Mouse (Mus musculus) liver, embryonic 12.5 days (tissue): Measurements from ENCODE around the gene Cxcl17. TPM values are rescaled to one million over a fixed set of nuclear protein-coding genes. Genes with fewer than 3 reads are reported as not detected.
"Not testable (repeated sequence)": the region's sequence is repeated elsewhere in the genome, so short reads cannot be mapped to it uniquely, and the experiment has no call there.

Experiments
- ATAC-seq: fragments of 200-750 bp; cut with Nextera tagmentation; 2 replicates; pipeline ENCODE4 v1.8.0; 2017; ENCODE audit warnings: moderate number of reproducible peaks, mild to moderate bottlenecking, moderate library complexity
- H3K27ac ChIP-seq: fragments of 300-500 bp; sonication (generic); 2 replicates; pipeline ENCODE4 v1.5.1; 2016; ENCODE audit warnings: mild to moderate bottlenecking
- H3K27me3 ChIP-seq: fragments of 300-500 bp; sonication (generic); replicated peaks from 2 replicates; pipeline ENCODE4 v1.6.1; 2016; ENCODE audit warnings: mild to moderate bottlenecking, moderate library complexity
- H3K36me3 ChIP-seq: fragments of 300-500 bp; sonication (generic); 2 replicates; pipeline ENCODE4 v1.6.1; 2016; ENCODE audit warnings: mild to moderate bottlenecking, moderate library complexity
- H3K4me1 ChIP-seq: fragments of 300-500 bp; sonication (generic); 2 replicates; pipeline ENCODE4 v1.6.1; 2016
- H3K4me2 ChIP-seq: fragments of 300-500 bp; sonication (generic); 2 replicates; pipeline ENCODE4 v1.6.1; 2016; ENCODE audit warnings: mild to moderate bottlenecking, moderate library complexity
- H3K4me3 ChIP-seq: fragments of 300-500 bp; sonication (generic); 2 replicates; pipeline ENCODE4 v1.5.1; 2016; ENCODE audit warnings: mild to moderate bottlenecking, moderate library complexity
- H3K9ac ChIP-seq: fragments of 300-500 bp; sonication (generic); 2 replicates; pipeline ENCODE4 v1.6.1; 2016; ENCODE audit warnings: mild to moderate bottlenecking, moderate library complexity
- H3K9me3 ChIP-seq: fragments of 300-500 bp; sonication (generic); replicated peaks from 2 replicates; pipeline ENCODE4 v1.6.1; 2016; ENCODE audit warnings: mild to moderate bottlenecking, moderate library complexity
- WGBS: fragments of 180-500 bp; shearing (Covaris S2); methylation state at CpG from one replicate; pipeline ENCODE4 v1.1.7; 2016; ENCODE audit not compliant: insufficient replicate concordance; 5-methylcytosine and 5-hydroxymethylcytosine counted together
- polyA plus RNA-seq: library from polyadenylated mRNA; unstranded; fragments of >200 nt; fragmentation: Nextera tagmentation; extraction: Ambion mirVana; gene quantifications from 2 replicates; pipeline ENCODE4 v1.2.1, GENCODE M21; 2016

Gene Cxcl17
- polyA plus RNA-seq, 1 experiment from 2014 or later = not detected

DNA sequence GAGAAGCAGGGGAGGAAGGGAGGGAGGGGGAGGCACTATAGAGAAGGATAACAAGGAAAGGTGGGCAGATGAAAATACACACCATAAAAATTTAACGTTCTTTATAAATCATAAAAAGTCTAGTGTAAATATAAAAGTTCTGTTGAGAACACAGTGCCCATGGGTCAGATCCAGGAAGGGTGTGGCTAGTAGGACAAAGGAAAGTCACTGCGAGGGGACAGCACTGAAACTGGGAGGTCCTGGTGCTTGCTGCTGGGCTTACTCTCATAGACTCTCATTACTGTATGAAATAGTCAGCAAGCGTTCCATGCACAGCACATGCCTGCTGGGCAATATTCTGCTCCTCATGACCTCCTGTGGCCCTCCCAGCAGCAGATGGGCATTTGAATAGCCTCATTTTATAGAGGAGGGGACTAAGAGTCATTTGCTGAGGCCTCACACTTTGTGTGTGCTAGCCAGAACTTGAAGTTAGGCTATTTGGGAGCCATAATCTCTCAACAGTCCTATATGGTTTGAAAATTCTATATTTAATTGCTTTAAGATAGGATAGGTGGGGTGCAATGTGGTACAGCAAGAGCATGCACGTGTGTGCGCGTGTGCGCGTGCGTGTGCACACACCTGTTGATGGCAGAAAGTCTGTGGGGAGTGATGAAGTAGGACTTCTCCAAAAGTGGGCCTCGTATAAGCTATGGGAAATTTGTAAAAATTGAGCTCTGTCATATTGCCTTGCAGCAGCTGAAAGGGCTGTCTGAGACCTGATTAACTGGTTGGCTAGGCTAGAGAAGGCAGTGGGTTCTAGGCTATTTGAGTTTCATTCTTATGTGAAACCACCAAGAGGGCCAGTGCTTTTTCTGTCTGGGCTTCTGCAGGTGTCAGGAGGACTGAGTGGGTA, 22.2 kb upstream of the Cxcl17 start:
- no peaks in the 10 kb centered on the region for H3K27me3 ChIP-seq
- 77% methylated on average over 10 of the region's 10 CpGs for WGBS
- no peak overlapping the region for H3K9ac ChIP-seq
- H3K4me3 ChIP-seq = no peak overlapping the region
- H3K4me2 ChIP-seq = no peak overlapping the region
- no peak for ATAC-seq
- no peak overlapping the region for H3K27ac ChIP-seq
- peaks cover 5% of the 10 kb centered on the region; the same call in 1 of the 2 replicates for H3K4me1 ChIP-seq
- H3K36me3 ChIP-seq = no peaks in the 10 kb centered on the region
- H3K9me3 ChIP-seq = no peaks in the 10 kb centered on the region

DNA sequence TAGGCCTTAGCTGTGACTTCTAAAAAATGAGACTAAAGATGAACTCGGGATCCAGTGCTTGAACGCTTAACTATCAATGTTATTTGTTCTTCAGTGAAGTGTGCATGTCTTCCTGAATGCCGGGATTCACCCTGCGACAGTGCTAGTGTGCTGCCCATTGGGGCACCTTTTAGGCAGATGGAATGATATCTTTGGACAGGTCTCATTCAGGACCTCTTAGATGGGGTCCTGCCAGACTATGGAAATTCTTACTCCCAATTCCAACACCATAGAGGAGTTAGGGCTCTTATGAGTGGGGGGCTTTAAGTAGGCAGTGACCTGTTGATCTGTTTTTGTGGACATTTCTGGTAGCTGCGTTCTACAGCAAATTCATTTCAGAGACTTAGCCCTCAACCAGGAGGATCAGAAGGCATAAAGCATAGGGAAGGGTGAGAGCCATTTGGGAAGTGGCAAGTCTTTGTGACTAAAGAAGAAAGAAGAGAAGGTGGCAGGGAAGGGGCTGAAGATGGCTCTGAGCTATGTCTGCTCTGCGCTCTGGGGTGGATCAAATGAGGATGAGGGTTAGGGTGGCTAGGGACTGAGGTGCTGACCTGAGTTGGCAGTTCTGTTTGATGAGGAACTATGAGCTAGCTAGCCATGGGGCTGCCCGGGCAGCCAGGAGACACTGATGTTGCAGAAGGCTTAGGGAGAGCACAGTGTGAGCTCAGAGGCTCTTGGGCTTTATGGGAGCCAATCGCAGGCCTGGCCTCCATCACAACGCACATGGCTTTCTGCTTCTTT, 21.3 kb upstream of the Cxcl17 start:
- WGBS = 75% methylated on average over 9 of the region's 9 CpGs
- H3K36me3 ChIP-seq = no peaks in the 10 kb centered on the region
- H3K27ac ChIP-seq = no peak overlapping the region
- H3K4me1 ChIP-seq = peaks cover 5% of the 10 kb centered on the region; the same call in 1 of the 2 replicates
- no peaks in the 10 kb centered on the region for H3K9me3 ChIP-seq
- H3K4me2 ChIP-seq = no peak overlapping the region
- no peak for ATAC-seq
- H3K4me3 ChIP-seq = no peak overlapping the region
- H3K9ac ChIP-seq = no peak overlapping the region
- no peaks in the 10 kb centered on the region for H3K27me3 ChIP-seq

GRCm38 (mm10) chr7:25433007-25433541, 20.4 kb upstream of the Cxcl17 start:
- Histone ChIP-seq H3K27me3 (no peaks in the 10 kb centered on the region), H3K4me3 (no peak overlapping the region), H3K36me3 (no peaks in the 10 kb centered on the region), H3K4me2 (no peak overlapping the region), H3K4me1 (peaks cover 5% of the 10 kb centered on the region; the same call in 1 of the 2 replicates), H3K9ac (no peak overlapping the region), H3K27ac (no peak overlapping the region), H3K9me3 (no peaks in the 10 kb centered on the region)
- 21% methylated on average over 5 of the region's 5 CpGs for WGBS
- ATAC-seq = no peak

GRCm38 (mm10) chr7:25432381-25432780, 19.7 kb upstream of the Cxcl17 start:
- Histone ChIP-seq H3K4me3 (no peak overlapping the region), H3K27ac (no peak overlapping the region), H3K4me1 (peaks cover 5% of the 10 kb centered on the region; the same call in 1 of the 2 replicates), H3K27me3 (no peaks in the 10 kb centered on the region), H3K9ac (no peak overlapping the region), H3K9me3 (no peaks in the 10 kb centered on the region), H3K36me3 (no peaks in the 10 kb centered on the region), H3K4me2 (no peak overlapping the region)
- WGBS = 73% methylated on average over 6 of the region's 6 CpGs
- ATAC-seq = no peak

DNA sequence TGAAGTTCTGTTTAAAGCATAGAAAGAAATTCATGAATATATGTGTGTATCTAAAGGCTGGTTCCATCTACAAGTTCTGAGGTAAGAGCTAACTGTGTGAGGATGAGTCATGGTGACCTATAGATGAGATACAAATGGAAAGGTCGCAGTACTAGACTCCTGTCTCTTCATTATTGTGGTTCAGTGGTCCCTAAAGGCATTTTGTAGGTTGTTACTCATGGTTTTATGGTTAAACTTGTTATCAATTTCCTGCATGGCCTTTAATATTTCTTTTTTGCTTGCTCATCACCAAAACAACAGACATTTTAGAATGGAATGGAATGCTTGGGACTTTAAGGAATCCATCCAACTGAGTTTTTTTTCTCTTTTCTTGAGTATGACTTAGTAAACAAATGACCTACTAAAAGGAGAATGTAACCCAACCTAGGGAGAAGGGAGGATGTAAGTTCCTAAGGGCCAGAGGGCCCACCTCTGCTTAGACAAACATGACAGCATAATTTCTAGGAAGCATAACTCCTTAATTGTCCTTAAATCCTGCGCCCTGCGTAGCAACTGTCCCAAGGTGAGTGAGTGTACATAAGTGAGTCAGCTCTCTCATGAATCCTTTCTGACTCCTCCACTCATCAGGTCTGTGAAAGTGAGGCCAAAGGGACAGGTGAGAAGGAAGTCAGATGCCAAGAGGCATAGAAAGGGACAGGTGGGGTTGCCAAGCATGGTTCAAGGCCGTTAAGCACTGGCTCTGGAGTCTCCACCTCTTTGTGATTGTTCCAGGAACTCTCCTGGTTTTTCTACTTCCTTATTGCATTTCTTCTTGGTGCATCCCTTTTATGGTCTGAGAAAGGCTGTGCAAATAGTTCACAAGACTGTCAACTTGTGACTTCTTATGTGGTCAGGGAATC, 17.4 kb upstream of the Cxcl17 start:
- WGBS = 69% methylated on average over 4 of the region's 4 CpGs
- no peak for ATAC-seq
- H3K4me3 ChIP-seq = no peak overlapping the region
- H3K9ac ChIP-seq = no peak overlapping the region
- no peaks in the 10 kb centered on the region for H3K27me3 ChIP-seq
- H3K9me3 ChIP-seq = no peaks in the 10 kb centered on the region
- peaks cover 5% of the 10 kb centered on the region; the same call in 1 of the 2 replicates for H3K4me1 ChIP-seq
- H3K36me3 ChIP-seq = no peaks in the 10 kb centered on the region
- no peak overlapping the region for H3K27ac ChIP-seq
- no peak overlapping the region for H3K4me2 ChIP-seq

DNA sequence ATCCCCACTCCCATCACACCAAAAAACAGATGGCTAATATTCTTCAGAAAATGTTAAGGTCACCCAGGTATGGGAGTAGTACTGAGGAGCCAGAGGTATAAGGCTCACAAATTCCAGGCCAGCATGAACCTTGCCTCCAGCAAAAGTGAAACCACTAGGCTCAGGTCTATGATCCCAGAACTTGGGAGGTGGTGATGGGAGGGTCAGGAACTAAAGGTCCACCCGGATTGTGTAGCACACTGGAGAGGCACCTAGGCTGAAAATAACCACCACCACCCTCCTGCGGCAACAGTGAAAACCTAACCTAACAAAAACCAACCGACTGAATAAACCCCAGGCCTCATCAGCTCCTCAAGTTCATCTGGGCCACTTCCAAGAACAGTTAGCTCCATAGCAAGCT, 15.6 kb upstream of the Cxcl17 start:
- Histone ChIP-seq H3K36me3 (no peaks in the 10 kb centered on the region), H3K9me3 (no peaks in the 10 kb centered on the region), H3K4me1 (peaks cover 5% of the 10 kb centered on the region; the same call in 1 of the 2 replicates), H3K27me3 (0 out of 2 replicates have a peak, but pooled peaks cover 2% of the 10 kb centered on the region), H3K4me3 (no peak overlapping the region), H3K4me2 (no peak overlapping the region), H3K27ac (no peak overlapping the region), H3K9ac (no peak overlapping the region)
- WGBS = 69% methylated on average over 3 of the region's 3 CpGs
- no peak for ATAC-seq

GRCm38 (mm10) chr7:25427144-25427543, 14.5 kb upstream of the Cxcl17 start:
- H3K27me3 ChIP-seq = peaks cover 13% of the 10 kb centered on the region
- no peak overlapping the region for H3K27ac ChIP-seq
- H3K4me2 ChIP-seq = no peak overlapping the region
- no peaks in the 10 kb centered on the region for H3K36me3 ChIP-seq
- no peak for ATAC-seq
- H3K9ac ChIP-seq = no peak overlapping the region
- whole genome bisulfite sequencing = 55% methylated on average over 5 of the region's 5 CpGs
- H3K9me3 ChIP-seq = no peaks in the 10 kb centered on the region
- H3K4me1 ChIP-seq = no peaks in the 10 kb centered on the region
- no peak overlapping the region for H3K4me3 ChIP-seq

GRCm38 (mm10) chr7:25426380-25426779, 13.7 kb upstream of the Cxcl17 start:
- H3K27ac ChIP-seq, H3K4me2 ChIP-seq, H3K36me3 ChIP-seq, H3K4me1 ChIP-seq, H3K9me3 ChIP-seq, ATAC-seq, H3K4me3 ChIP-seq, H3K9ac ChIP-seq: not testable (repeated sequence)
- 82% methylated on average over 4 of the region's 4 CpGs for WGBS
- H3K27me3 ChIP-seq = peaks cover 18% of the 10 kb centered on the region

GRCm38 (mm10) chr7:25424429-25424828, 11.7 kb upstream of the Cxcl17 start:
- H3K9ac ChIP-seq = no peak overlapping the region
- no peaks in the 10 kb centered on the region for H3K9me3 ChIP-seq
- H3K27me3 ChIP-seq = peaks cover 18% of the 10 kb centered on the region
- 32% methylated on average over 4 of the region's 4 CpGs for WGBS
- H3K4me2 ChIP-seq = no peak overlapping the region
- no peaks in the 10 kb centered on the region for H3K36me3 ChIP-seq
- no peaks in the 10 kb centered on the region for H3K4me1 ChIP-seq
- H3K27ac ChIP-seq = no peak overlapping the region
- no peak overlapping the region for H3K4me3 ChIP-seq
- ATAC-seq = 0 out of 2 replicates have a peak, but pooled peaks have one; percentile 5

DNA sequence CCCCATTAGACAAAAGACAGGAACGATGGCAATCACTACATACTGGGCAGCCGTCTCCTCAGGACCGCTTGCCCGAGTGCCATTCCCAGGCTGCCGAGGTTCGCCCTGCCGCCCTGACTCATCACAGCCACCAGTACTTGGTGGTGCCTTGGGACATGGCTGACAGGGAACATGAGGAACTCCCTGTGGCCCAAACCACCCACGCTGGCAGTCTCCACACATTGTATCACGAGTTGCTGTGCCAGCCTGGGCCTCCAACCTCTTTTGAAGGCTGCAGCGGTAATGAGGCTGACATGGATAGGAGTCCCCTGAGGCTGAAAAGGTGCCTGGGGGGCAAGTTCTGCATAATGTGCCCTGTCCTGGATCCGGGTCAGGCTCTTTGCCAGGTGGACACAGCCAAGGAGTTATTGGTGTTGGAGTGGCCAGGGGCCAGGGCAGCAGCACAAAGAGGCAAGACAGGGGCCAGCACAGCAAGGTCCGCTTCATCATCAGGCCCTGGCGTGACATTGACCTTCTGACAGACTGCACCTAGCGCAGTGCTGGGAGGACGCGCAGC, 9.7 kb upstream of the Cxcl17 start:
- no peak overlapping the region for H3K4me2 ChIP-seq
- no peak overlapping the region for H3K27ac ChIP-seq
- H3K4me3 ChIP-seq = no peak overlapping the region
- ATAC-seq = no peak
- no peaks in the 10 kb centered on the region for H3K36me3 ChIP-seq
- H3K9ac ChIP-seq = no peak overlapping the region
- 66% methylated on average over 16 of the region's 16 CpGs for WGBS
- no peaks in the 10 kb centered on the region for H3K9me3 ChIP-seq
- no peaks in the 10 kb centered on the region for H3K4me1 ChIP-seq
- peaks cover 18% of the 10 kb centered on the region for H3K27me3 ChIP-seq

DNA sequence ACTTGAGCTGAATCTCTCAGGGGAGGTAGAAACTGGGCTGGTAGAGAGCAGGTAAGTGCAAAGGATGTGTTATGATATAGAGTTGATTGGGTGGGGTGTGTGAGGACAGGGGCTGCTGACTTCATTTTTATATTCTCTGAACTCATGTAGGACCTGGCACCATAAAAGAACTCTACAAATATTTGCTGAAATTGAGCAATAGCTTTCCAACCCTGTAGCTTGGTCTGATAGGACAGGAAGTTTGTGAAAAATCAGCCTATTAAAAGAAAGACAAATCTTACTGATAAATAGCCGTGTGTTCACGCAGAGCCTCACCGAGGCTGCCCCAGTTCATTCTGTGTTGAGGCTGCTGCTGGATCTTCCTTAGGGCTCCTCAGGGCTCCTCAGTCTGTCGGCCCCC, 7.3 kb upstream of the Cxcl17 start:
- Histone ChIP-seq H3K27ac (no peak overlapping the region), H3K4me1 (no peaks in the 10 kb centered on the region), H3K27me3 (peaks cover 18% of the 10 kb centered on the region), H3K4me3 (no peak overlapping the region), H3K4me2 (no peak overlapping the region), H3K9ac (no peak overlapping the region), H3K9me3 (no peaks in the 10 kb centered on the region), H3K36me3 (no peaks in the 10 kb centered on the region)
- WGBS = 62% methylated on average over 4 of the region's 4 CpGs
- ATAC-seq = no peak
